Mouse (Mus musculus) cerebellum, postnatal 10 days (tissue): ENCODE measurements at regions not wholly inside any gene's neighbourhood (a gene's known extent, or its start where the extent isn't known, plus 50 kb on each side); places are given as distances from the start of the nearest gene placed in this dataset.
"Not testable (repeated sequence)": the region's sequence is repeated elsewhere in the genome, so short reads cannot be mapped to it uniquely, and the experiment has no call there.

ENCODE experiments used
- DNase-seq, 2 experiments: peaks; one replicate each; pipeline ENCODE4 v3.0.0; 2021; ENCODE audit warnings: mixed read lengths in 2 of 2

DNA sequence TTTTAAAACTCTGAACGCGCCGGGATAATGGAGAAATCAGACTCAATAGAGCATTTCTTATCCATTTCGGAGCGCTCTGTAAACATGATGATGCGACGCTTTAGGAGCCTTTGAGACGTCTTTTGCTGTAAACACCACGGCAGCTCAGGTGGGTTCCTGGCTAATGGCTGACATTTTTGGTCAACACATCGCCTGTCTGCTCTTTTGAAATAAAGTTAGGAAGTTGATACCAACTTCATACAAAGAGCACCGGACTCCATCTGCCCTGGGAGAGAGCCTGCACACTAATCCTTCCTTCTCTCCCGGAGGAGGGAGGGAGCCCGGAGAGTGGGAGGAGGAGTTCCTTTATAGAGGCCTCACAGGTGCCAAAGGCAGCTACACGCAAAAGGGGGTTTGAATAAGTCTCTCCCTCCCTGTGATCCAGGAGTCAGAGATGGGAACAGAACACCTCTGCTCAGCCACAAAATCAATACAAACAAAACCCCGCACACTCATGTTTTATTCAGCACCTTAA lies 63.8 kb upstream of the Srsf6 start:
- DNase-seq: no peak

DNA sequence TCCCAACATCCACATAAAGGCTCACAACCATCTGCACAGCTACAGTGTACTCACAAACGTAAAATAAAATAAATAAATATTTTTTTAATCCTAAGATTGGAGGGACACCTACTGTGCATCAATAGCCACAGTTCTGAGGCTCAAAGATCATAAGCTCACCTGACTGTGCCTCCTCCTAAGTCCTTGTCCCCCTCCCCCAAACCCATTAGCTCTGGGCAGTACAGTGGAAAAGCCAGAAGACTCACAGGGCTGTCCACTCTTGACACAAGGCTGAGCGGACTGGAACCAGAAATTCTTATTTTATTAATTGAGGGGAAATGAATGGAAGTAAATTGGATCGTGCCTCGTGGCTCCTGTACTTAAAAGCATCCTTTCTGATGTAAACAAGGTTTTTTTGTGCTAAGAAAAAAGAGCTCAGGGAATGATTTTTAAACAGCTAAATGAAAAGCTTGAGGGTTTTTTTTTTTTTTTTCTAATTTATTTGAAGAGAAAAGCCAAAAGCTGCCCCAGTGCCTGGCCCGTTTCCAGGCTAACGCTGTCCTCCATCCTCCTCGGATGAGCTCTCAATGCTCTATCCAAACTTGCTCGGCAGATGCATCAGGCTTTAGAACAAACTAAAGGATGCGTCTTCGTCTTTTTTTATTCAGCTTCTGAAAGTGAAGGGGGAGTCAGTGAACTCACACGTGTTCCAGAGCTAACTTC lies 64.6 kb upstream of the Srsf6 start:
- DNase-seq: peak; percentile 62 to 74

DNA sequence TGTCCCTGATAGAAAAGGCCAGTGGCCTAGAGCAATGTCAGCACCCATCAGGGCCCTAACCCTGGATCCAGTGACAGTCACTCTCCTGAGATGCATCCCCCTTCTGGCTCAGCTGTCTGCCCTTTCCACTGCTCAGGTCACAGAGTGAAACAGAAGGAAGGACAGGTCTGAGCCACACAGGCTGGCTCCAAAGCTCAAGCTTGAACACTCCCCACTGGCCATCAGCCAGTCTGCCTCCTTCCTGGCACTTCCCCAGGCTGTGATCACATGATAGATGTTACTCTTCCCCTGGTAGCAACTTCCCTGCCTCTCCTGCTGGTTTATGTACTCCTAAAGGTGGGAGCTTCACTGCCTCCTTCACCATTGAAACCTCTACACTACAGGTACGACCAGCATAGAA lies 66.8 kb upstream of the Srsf6 start:
- peak; percentile 82 to 83 for DNase-seq

DNA sequence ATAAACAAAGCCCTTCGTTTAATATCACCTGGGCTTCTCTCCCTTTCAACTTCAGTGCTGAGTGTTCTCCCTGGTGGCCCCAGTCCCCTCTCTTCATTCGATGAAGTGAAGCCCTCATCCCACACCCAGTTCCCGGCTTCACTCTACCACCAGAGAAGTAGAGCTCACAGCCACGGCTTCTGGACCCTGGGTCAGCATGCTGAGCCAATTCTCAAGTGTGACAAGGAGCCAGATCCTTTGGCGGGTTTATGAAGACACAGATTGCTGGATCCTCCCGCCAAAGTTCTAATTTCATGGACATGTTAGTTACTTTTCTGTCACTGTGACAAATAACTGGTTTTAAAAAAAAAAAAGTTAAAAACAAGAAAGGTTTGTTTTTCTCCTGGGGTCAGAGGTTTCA lies 76.7 kb upstream of the Srsf6 start:
- peak; percentile 50 to 63 for DNase-seq

DNA sequence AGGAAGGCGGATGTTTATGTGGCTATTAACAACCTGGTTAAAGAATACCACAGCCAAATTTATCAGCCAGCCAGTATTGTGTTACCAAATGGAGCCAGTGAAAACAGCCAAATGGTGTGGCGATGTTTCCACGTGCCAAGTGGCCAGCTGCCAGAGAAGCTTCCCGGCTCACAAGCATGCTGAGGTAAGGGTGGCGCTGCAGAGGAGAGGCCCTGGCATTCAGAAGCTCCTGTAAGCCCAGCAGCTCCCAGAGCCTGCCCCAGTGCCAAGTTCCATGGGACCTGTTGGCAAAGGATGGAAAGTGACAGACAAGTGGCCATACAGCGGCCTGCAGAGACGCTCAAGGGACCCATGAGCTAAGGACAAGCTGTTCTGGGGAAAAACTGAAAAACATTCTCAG lies 77.8 kb upstream of the Srsf6 start:
- peak; percentile 92 to 97 for DNase-seq

DNA sequence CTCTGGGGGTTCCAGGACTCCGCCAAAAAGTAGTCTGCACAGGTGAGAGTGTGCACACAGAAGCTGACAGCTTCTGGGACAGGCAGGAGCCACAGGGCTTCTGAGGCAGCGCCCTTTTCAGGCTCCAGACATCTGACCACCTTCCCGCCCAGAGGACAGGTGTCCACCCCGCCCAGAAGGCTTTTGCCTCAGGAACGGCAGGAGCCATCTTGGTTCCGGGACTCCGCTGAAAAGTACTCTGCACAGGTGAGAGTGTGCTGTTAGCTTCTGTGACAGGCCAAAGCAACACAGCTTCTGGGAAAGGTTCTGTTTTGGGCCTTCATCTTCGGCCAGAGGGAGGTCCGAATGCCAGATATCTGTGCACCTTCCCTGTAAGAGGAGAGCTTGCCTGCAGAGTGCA lies 89.6 kb upstream of the Srsf6 start:
- DNase-seq: not testable (repeated sequence)

DNA sequence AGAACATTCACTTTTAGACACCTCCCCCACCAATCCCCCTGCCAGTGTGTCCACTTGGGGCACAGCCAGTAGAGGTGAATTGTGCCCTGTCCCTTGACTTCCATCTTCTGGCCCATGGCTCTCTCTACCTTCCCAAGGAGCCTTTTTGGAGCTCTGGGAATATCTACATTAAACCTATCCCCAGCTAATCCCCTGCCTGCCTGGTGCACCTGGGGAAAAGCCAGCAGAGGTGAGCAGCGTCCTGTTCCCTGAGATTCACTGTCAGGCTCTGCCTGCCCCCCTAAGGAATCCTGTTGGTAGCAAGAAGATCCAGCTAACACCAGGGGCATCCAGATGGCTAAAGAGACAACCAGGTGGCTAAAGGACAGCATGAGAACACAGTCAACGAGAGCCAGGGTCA lies 93.6 kb upstream of the Srsf6 start:
- no peak for DNase-seq

DNA sequence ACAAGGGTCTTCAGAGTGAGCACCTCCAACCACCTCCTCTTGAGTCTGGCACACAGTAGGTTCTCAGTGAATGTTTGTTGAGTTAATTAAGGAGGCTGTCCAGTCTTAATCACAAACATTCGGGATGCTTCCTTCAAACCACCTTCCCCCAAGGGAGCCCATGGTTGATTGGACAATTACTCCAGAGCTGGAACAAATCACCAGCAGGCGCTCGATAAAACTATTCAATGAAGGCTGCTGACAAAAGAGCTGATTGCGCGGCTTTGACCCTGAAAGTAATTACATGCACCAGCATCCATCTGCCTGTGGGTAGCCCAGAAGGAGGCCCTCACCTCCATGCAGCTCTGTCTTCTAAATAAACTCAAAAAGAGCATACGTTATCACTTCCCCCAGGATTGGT lies 97.6 kb upstream of the Srsf6 start:
- DNase-seq: peak in 1 of 2 experiments; percentile 13

DNA sequence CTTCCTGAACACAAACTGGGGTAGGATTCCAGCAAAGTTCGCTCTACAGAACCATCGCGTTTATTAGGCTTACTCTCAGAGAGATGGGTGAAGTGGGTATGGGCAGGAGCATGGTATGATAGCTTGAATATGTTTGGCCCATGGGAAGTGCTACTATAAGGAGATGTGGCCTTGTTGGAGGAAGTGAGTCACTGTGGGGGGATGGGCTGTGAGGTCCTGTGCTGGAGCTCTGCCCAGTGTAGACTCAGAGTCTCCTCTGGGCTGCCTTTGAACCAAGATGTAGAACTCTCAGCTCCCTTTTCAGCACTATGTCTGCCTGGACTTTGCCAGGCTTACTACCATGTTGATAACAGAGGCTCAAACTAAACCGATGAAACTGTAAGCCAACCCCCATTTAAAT lies 112.5 kb upstream of the Srsf6 start:
- no peak for DNase-seq

DNA sequence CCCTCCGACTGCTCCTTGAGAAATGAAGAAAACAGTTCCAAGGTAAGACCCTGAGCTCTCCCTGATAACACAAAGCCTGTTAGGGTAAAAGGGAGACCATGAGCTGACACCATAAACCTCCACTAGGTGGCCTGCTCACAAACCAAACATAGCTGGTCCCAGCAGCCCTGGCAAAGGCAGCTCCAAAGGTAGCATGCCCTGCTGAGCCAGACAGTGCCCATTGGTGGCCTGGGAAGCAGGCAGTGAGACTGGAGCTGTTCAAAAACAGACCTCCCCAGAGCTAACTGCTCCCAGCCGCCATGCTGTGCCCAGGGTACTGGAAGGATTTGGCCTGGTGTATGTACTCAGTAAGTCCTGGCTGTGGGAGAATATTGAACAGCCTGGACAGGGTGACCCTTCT lies 117.1 kb upstream of the Srsf6 start:
- peak; percentile 76 to 84 for DNase-seq

DNA sequence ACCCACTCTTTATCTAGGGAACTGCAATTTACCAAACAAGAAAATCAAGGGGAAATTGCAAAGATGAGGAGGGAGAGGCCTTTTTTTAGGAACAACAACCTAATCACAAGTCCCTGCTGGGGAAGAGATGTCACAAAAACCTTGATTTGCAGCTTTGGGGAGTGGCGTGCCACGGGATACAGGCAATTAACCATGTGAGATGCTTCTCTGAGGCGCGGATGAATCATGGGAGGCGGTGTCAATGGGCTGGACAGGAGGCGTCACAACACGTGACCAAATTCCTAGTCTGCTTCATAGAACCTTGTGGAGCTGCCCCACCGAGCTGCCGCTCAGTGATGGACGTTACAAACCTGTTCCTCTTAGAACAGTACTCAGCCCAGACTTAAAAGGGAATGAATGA lies 123.6 kb upstream of the Srsf6 start:
- no peak for DNase-seq

DNA sequence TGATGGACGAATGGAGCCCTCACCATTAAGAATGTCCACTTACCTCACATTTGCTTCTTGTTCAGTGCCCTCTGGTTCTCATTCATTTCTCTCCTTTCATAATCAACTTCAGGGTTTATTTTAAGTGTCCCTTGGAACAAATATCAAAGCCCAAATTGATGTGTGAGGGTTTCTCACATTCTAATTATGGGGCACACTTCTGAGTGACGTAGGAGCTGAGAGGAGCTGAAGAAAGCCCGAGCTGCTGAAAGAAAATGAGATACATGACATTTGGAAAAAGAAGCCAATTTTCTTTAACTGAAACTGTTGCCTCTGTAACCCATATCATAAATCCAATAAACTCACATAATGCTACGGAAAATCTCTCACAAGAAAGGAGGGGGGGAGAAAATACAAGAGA lies 134.8 kb upstream of the Srsf6 start:
- no peak for DNase-seq

DNA sequence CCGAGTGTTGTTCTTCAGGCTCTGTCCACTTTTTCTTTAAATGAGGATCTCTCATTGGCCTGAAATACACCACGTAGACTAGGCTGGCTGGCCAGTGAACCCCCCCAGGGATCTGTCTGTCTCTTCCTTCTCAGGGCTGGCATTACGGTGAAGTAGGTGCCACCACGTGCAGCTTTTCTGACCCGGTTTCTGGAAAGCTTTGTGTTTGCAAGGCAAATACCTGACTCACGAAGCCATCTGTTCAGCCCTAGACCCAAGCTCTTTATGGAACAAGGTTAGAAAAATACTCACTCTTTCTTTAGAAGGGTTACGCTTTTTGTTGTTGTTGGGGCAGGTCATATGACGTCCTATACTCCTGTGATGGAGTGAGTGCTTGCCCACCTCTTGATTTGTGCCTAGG lies 133.3 kb upstream of the Ptprt start:
- DNase-seq: peak in 1 of 2 experiments; percentile 8

DNA sequence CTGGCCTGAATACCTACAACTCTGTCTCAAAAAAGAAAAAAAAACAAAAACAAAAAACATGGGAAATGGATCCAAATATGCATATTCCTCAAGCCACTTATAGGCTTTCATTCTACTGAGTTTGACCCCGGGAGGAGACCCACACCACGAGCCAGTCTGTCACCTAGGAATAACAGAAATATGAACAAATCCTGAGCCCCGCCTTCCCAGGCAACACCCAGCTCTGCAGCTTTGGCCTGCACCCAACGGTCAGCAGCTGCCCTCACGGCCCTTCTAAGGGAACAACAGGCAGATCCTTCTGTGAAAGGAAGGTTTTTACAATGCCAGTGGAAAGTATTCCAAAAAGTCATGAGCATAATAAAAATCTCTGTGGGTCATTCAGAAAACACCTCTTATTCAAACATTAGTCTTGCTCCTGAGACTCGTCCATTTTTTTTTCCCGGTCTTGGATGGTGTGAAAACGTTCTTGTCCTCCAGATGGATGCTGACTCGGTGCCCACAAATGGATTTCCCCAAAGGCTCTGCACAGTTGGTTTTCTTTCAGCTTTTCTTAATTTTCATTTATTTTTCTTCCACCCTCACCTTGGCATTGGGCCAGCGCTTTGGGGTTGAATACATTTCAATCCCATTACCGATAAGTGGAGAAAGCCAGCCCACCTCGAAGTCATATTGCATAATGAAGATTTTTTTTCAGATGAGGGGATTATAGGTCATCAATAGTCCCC lies 130.6 kb upstream of the Ptprt start:
- peak; percentile 83 to 88 for DNase-seq

DNA sequence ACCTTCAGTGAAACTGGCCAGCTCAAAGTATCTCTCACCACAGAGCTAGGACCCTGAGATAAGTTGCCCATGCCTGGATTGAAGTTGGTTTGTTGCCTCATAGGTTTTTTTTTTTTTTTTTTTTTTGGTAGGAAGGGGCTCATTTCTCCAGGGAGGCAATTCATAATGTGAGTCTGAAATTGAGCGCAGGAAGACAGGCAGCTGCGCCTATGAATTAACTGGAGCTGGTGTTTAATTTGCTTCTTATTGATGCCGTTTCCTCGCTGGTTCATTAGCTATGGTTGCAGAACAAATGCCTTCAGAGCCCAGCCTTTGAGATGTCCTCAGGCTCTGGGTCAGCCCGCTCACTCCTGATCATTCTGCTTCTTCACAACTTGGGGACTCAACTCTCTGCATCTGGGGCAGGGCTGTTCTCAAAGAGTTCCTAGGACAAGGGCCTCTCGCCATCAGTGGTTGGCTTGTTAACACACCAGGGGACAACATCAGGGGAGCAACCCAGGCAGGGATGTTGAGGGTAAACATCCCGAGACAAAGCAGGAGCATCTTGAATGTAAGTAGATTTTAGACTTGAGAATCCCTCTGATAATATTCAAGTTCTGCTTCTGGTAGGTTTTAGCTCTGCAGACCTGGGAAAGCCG lies 123.3 kb upstream of the Ptprt start:
- DNase-seq: no peak

DNA sequence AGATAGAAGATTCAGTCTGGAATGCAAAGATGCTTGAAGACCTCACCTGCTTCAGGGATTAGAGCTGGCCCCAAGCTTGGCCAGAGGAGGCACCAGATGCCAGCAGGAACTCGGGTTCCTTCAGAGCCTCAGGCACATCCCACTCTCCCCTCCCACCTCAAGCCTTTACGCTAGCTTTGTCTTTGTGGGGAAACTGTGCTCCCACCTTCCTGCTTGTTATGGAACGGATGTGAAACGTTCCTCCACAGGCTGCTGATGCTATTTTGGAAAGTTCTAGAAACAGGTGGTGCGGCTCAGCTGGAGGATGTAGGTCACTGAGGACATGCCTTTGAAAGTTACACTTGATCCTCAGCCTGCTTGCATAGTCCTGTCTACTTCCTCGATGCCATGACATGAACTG lies 120.7 kb upstream of the Ptprt start:
- DNase-seq: no peak

DNA sequence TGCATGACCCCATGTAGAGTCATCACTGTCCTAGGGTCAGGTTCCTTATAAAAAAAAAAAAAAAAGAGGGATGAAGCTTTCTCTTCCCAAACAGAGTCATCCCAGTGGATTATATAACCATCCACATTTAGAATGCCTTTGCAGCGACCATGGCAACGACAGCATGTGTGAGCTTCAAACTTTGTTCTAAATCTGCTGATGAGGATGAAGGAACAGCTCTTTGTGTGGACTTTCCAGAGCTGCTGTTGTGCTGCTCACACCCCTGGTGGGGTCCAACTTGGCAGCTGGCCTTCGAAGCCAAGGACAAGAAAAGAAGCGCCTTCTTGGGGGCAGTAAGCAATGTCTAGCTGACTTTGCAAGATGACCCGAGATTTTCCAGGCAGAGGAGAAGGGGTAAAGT lies 115.6 kb upstream of the Ptprt start:
- DNase-seq: no peak

DNA sequence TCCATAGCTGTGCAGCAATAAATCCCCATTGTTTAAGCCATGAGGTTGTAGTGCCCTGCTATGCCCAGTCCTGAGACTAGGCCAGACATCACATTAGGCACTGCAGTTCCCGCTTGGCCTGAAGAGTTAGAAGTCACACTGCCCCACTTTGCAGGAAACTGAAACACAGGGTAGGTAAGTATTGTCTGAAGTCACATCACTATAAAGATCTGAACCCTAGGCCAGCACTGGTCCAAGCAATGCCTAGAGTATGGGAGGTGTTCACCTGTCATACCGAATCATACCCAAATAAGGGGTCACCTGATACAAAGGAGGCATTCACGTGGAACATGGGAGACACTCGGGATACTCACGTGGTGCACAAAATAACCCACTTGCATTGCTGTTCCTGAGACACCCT lies 111.6 kb upstream of the Ptprt start:
- DNase-seq: no peak

DNA sequence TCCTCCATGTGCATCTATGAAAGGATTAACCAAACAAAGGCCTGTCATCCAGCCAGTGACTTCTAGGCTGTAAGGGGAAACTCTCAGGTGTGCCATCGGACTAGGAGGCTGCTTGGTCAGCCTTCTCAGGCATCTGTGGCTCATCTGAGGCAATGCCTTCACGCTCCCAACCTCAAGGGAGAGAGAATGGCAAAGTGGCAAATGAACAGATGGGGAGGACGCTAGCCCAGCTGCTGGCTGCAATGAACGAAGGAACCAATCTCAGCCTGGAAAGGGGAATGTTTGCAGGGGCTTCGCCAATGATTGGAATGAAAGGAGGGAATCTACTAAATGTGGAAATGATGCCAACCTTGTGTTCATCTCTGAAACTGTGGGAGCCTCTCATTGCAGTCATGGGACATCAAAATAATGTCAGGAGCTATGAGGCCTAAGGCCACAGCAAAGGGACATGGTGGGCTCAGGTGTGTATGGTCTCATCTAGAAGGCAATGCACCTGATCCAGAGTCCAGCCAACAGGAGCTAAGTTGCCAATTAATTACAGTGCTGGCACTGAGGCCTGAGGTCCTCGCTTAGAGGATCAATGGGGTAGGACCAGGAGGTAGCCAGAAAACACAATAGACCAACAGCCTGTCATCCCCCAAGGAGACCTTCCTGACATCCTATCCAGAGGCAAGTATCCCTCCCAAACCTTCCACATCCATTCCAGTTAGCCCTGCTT lies 108.9 kb upstream of the Ptprt start:
- DNase-seq: peak; percentile 67 to 75

DNA sequence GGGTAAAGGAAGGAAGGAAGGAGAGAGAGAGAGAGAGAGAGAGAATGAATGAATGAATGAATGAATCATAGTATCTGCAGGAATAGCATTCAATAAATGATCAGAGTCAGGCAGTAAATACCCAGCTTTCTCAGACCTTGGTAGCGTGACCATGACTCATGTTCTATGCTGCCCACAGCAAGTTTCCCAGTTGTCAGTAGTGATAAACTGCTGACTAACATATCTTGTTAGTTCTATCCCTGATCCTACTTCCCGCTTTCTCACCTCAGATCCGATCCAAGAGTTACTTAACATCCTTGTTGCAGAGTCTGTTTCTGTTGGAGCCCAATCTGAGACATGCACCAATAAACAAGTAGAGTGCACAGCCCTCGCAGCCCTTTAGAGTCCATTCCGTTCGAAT lies 103.1 kb upstream of the Ptprt start:
- DNase-seq: no peak

DNA sequence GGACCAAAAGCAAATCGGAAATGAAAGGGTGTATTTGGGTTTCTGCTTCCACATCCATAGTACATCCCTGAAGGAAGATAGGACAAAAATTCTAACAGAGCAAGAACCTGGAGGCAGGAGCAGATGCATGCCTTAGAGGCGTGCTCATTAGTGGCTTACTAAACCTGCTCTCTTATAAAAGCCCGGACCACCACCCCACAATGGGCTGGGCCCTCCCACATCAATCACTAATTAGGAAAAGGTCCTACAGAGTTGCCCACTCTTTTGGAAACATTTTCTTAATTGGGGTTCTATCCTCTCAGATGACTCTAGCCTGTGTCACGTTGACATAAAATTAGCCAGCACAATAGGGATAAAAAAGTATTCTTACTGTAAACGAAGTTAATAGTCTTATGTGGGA lies 79.6 kb upstream of the Ptprt start:
- no peak for DNase-seq

DNA sequence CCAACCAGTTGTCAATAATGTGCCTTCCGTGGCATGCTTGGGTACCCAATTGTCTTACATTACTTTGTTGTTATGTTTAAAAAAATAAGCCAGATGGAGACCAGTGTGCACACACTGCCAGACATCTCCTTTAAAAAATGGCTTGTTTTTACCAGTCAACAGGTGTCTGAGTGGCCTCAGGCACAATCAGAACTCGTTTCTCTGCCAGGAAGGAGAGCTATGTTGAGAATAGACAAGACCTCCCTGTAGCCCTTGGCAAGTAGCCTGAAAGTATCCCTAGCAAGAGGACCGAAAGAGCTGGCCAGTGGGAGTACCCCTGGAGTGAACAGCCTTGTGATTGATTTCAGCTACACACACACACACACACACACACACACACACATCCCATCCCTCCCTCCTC lies 74.8 kb upstream of the Ptprt start:
- DNase-seq: peak; percentile 42 to 48

DNA sequence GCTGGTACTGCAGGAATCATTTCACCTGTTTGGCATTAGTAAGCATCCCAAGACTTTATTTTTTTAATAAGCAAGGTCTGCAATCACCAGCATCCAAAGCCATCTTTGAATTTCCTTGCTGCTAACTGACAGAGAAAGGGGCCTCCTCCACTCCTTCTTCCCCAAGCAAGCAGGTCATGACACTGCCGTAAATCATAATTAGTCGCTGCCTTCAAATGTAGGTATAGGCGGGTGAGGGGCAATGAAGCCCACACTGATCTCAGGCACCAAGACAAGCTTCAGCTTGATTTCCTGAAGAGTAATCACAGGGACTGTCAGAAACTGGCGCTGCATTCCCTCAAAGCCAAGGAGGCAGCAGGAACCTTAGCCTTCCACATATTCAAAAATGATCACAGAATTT lies 73.3 kb upstream of the Ptprt start:
- no peak for DNase-seq
